Mouse (Mus musculus) kidney, adult 9 months (tissue): Measurements from ENCODE around the gene Nudt22.

Source experiments
- DNase-seq: peaks from one replicate; pipeline ENCODE4 v3.0.0; 2022

The Nudt22 gene

DNA sequence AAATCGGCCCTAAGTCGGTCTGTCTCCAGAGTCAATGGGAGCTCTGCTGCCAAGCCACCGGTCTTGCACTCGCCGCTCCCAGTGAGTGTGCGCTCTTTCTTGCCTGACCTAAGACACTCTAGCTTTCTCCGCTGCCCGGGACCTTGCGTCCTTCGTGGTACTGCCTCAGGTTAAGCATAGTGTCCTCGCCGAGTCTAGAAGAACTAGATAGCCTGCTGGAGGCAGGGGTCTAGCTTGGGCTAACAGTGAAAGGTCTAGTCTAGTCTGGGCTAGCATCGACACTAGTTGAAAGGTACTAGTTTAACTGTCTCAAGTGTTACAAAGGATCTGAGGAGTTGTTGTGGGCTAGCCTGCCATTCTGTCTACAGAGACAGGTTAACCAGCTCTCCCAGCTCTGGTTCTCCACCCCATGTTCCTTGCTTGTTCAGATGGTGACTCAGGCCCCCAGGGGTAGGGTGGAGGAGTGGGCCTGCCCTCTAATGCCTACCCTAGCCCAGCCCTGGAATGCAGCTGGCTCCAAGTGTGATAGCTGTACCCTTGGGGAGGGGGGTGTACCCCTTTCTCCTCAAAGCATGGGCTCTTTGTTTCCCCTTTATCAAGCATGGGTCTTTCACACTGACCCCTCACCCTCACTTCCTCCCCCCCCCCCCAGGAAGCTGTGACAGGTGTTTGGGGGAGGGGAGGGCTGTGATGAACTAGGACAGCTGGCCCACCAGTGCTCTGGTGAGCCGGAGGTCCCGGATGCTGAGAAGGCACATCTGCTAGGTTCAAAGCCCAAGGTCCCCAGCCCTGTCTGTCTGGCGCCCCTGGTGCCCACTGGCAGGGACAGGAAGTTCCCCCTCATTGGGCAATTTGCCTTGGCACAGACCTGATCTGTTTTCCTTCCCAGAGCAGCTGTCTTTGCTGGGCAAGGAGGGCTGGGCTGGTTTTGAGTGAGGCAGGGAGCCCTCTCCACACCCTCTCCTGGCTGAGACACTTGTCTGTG lies 20.1 kb downstream of the Nudt22 start, which contains the start of gene Plcb3:
Gene Plcb3 (minus strand): TSS at position 934 of the 985 bp plus-strand sequence.
- peak; percentile 71 for DNase-seq

GRCm38 (mm10) chr19:6974211-6975205 lies 21.4 kb downstream of the Nudt22 start, which contains the start of gene Ppp1r14b:
Gene Ppp1r14b, plus strand, starts transcription at chr19:6974968.
- peak; percentile 73 for DNase-seq

- no peak for DNase-seq
Observed at GRCm38 (mm10) chr19:6973581-6974190, 22.2 kb downstream of the Nudt22 start.

DNA sequence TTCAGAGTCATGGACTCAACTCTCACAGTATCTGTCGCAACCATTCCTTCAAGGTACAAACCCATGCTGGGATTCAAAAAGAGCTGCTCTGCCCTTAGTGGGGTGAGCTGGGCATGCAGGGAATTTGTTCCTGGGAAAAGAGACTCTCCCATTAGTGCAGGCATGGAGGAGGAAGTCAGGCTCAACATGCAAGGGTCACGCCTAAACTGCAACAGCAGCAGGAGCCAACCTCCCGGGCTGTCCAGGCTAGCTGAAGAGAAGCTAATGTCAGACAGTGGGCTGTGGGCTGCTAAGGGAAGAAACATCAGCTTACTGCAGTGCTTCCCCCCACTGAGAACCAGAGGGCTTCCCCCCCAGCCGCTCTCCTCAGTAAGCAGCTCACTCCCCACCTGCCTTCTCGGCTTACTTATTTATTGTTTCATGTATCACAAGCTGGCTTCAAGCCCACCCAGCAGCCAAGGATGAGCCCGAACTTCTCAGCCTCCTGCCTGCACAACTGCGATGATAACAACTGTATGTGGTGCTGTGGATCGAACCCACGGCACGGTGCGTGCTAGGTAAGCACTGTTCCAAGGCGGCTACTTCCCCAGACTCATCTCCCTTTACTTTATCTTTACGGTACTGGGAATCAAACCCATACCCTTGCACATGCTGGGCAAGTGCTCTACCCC lies 23.5 kb downstream of the Nudt22 start:
- no peak for DNase-seq

DNA sequence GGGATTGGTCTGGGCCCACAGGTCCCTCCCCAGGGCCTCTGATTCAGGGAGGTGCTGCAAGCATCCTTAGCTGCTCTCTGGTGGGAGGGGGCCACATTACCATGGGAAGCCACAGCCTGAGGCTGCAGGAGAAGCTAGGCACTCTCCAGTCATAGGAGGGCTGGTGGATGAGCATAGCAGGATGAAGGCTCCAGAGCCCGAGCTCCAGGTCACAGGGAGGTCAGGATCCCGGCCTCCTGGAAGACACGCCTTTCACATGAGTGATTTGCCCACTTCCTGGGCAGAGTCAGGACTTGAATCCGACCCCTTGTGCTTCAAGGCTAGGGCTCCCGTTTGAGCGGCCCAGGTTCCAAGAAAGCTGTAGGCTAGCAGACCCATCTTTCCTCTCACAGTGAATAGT lies 24.3 kb downstream of the Nudt22 start:
- DNase-seq: no peak

DNA sequence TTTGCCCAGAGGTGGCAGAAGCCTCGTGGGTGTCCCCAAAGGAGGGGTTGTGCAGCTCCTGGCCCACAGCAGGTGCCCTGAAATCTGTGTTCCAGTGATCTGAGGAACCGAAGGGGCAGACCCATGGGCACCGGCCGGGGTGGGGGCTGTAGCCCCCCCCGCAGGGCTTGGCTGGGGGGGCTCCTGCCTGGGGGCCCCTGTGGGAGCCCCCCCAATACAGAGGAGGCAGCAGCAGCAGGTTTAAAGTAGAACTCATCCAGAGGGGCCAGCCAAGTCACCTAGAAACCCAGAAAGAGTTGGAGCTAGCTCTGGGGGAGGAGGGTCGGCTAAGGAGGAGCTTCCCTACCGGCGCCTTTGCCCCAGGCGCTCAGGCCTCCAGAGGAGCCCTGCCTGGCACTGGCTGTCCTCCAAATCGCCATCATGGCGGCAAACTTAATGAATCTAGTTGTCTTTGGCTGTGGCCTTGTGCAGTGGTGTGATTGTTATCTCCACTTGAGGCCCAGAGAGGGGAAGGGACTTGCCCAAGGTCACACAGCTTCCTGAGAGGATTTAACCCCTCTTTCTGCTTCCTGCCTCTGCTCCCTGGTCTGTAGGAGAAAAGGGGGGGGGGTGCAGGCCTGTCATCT lies 25.3 kb downstream of the Nudt22 start:
- no peak for DNase-seq

DNA sequence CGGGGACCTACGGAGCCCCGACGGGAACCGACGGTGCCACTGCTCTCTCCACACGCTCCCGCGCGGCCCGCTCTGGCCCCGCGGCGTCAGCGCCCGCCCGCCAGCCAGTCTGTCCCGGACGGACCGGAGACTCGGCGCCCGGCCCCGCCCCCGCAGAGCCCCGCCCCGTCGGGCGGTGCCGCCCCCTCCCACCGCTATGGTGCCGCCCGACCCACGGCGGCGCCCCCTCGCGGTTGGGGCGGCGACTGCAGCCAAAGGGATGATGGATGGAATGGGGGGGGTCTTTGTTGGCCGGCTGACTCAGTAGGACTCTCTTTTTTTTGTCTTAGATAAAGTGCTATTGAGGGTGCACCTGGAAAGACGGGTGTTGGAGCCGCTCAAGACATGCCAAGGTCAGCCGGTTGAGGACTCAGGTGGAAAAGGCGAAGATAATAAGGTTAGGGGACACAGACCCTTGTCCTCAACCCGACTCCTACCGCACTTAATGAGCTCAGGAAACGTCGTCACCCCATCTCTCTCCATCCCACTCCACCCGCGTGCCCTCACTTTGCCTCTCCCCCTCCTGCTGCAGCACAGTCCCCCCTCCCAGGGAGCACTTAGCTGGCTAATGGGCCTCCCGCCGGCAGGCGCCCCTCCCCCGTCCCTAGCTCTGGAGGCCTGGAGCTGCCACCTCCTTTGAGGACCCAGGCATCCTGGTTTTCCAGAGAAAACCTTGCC lies 26.1 kb downstream of the Nudt22 start:
- peak; percentile 68 for DNase-seq

GRCm38 (mm10) chr19:6969291-6969664 lies 26.6 kb downstream of the Nudt22 start:
- DNase-seq: no peak

DNA sequence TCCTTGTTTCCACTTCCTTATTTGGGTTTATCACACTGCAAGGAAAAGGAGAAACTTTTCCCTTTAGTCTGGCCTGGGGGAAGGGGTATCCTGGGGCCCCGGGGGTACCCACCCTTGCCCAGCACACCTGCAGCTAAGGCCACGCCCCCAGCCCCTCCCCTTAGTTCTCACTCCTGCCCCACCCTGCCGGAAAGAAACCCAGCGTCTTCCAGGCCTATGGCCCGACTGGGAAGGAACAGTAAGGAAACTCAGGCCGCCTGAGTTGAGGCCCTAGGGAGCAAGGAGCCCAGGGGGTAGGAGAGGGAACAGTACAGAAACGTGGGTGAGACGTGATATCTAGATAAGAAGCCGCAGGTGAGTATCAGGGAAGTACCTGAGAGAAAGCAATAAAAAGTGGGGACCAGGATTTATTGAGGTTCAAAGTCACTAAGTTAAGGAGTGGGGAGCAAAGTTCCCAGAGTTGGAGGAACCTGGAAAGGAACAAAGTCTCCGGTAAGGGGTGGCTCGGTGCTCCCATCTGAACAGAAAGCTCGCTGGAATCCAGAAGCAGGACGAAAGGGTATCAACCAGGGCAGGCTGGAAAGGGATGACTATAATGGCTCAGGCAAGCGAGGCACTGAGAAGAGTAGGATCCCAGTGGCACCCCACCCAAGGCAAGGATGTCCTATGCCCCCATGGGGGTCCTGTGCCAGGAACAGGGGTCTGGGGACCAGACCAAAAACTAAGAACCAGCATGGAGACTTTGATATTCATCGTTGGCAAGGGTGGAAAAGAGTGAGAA lies 27.2 kb downstream of the Nudt22 start:
- DNase-seq: peak; percentile 52

GRCm38 (mm10) chr19:6956461-6956860 lies 39.5 kb downstream of the Nudt22 start:
- no peak for DNase-seq

DNA sequence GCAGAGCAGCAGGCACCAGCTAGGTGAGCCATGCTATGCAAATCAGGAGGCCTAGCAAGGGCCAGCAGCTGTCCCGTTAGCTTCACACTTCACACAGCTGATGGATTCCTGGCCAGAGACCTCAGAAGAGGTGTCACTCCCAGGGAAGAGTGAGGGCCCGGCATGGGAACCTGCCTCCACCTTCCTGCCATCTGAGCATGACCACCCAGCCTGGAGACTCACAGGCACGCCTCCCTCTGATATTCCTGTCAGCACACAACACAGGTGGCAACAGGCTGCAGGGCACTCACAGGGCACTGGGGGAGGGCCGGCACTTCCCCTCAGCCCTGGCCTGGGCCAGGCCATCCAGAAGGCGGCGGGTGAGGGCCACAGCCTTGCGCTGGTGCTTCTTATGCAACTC lies 40.5 kb downstream of the Nudt22 start:
- no peak for DNase-seq

- DNase-seq: peak; percentile 73
Observed at GRCm38 (mm10) chr19:6954046-6954445, 41.9 kb downstream of the Nudt22 start.

DNA sequence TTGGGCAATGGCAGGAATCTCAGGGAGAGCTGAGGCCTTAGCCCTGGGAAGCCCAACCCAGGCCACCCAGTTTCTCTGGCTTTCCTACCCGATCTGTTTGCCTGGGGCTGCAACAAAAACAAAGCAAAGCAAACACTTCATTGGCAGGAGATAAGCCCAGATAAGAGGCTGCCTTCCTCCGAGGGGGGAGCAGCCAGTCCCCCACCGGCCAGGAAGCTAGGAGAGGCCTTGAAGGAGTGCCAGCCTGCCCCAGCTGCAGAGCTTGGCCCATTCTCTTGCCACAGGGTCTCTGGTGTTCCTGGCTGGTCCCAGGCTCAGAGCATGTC lies 43.2 kb downstream of the Nudt22 start:
- peak; percentile 74 for DNase-seq

DNA sequence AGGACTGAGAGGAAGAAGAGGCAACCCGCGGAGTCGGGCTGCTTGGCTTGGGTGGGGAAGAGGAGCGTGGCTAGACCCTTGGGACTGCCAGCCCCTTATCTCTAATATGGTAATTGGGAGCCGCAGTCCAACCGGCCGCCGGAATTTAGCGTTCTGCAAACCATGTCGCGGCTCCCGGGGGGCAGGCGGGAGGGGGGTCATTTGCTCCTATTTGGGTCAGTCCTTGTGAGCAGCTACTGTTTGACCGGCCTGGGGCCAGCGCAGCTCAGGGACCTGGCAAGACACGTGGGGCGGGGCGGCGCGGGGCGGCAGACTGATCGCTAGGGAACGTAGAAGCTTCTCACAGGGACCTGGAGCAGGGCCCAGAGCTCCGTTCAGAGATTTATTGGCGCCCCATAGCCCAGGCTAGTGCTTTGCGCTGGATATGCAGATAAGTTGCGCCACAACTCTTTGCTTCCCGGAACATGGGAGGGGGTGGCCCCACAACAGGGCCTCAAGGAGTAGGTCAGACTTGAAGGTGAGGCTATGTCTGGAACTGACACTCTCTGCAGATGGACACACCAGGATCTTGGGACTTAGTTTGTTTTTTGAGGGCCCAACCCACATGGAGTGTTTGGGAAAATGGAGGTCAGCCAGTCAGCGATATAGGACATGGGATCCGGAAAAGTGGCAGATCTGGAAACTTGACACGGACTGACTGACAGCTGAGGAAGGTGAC lies 43.8 kb downstream of the Nudt22 start:
- DNase-seq: peak; percentile 89

DNA sequence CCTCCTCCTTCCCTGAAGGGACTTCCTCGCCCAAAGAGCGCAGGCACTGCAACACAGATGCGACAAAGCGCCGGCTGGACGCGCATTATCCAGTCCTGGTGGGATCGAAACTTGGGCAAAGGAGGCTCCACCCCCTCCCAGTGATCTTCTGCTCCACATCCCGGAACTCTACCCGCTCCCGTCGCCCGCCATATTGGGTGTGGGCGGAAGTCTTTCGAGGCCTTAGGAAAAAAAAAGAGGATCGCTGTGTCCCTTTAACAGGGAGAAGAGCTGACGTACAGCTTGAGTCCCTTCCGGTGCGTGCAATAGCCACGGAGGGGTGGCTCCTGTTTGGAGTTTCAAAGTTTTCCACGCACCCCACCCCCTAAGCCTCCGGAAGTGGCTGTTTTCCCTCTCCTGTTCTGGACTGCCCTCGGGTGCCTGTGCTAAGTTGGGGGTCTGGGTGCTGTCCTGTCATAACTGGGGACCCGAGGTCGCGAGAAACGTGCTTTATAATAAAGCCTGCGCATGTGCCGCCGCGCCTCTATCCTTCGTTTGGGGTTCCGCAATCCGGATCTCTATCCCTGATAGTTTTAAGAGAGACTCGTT lies 44.4 kb downstream of the Nudt22 start:
- DNase-seq: peak; percentile 98

- DNase-seq: peak; percentile 78
Observed at GRCm38 (mm10) chr19:6950613-6951153, 45.2 kb downstream of the Nudt22 start.

GRCm38 (mm10) chr19:6949951-6950350 lies 46.0 kb downstream of the Nudt22 start:
- no peak for DNase-seq

GRCm38 (mm10) chr19:6949532-6949931 lies 46.4 kb downstream of the Nudt22 start:
- no peak for DNase-seq

DNA sequence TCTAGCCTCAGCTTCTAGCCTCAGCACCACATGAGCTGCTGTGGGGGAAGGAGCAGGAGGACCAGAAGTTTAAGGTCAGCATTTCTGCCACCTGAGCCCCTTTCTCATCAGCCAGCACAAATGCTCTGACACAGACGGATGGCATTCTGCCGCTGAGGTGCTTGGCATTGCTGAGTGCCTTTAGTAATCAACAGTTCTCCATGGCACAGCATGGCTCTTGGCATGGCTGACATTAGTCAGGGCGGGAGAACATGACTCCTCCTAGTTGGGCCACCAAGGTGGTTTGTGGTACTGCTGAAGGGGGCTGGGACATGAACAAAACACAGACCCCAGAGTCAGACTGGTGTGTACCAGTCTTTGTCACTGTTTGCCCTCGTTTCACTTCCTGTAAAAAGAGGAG lies 47.7 kb downstream of the Nudt22 start:
- DNase-seq: no peak
